16 mouse cellular contexts compared by ENCODE assay signal in the genomic region with DNA sequence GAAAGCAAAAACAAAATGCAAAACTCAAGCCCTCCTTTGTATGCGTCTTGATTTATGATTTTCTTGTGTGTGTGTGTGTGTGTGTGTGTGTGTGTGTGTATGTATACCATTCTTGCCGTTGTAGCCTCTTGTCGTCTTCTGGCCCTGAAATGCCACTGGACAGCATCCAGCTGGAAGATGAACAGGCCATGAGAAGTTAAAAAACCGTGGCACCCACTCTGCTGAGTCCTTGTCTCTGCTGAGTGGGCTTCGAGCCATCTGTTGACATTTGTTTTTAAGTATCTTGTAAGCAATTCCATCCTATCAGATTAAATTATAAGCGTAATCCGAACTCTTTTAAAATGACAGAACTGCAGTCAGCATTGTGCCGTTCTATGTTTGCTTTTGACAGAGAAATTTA. TPM values are rescaled to one million over a fixed set of nuclear protein-coding genes. Genes with fewer than 3 reads are reported as not detected.
A peak's percentile ranks its signal among the peaks of the same experiment; 100 is the strongest.
DNase-seq lines count a peak whose midpoint lies in the region; ATAC-seq and TF ChIP-seq lines count a peak whose summit lies in the region.
"Had no signal": no experiment of that assay in that cellular context is flagged by ENCODE, and none has a peak within 500 bp of the region (broad histone marks: within the 10 kb centered on the region; RNA-seq: fewer than 3 reads in every experiment).

No protein-coding gene starts in this region.

- H3K4me2 ChIP-seq in midbrain, postnatal 0 days (ENCODE audit: low read depth, low read length, poor library complexity, severe bottlenecking): no peak overlapping the region
- no peak overlapping the region for H3K4me2 ChIP-seq in midbrain, embryonic 15.5 days
- H3K4me2 ChIP-seq: heart, embryonic 15.5 days; liver, embryonic 11.5 days; midbrain, embryonic 11.5 days had no signal

- peak overlapping the region; percentile 87 for H3K27ac ChIP-seq in layer of hippocampus, adult 2 months
- H3K27ac ChIP-seq in midbrain, postnatal 0 days (ENCODE audit: low read depth, low read length): no peak overlapping the region
- H3K27ac ChIP-seq in midbrain, embryonic 15.5 days: no peak overlapping the region
- H3K27ac ChIP-seq: heart, embryonic 15.5 days; macrophage had no signal

- no peak for ATAC-seq in midbrain, postnatal 0 days (ENCODE audit: low FRiP score)
- no peak for ATAC-seq in midbrain, embryonic 15.5 days (replicated peaks)
- ATAC-seq: forebrain, embryonic 16.5 days had no signal

- WGBS in midbrain, postnatal 0 days: 60% methylated on average over 8 of the region's 8 CpGs
- WGBS in midbrain, embryonic 15.5 days: 60% methylated on average over 8 of the region's 8 CpGs

- H3K9me3 ChIP-seq in midbrain, postnatal 0 days (ENCODE audit: low read length): no peaks in the 10 kb centered on the region
- no peaks in the 10 kb centered on the region for H3K9me3 ChIP-seq in midbrain, embryonic 15.5 days
- H3K9me3 ChIP-seq: heart, embryonic 15.5 days had no signal

- no peaks in the 10 kb centered on the region for H3K27me3 ChIP-seq in midbrain, postnatal 0 days (ENCODE audit: insufficient read depth, low read length)
- H3K27me3 ChIP-seq in midbrain, embryonic 15.5 days (replicated peaks): no peaks in the 10 kb centered on the region
- H3K27me3 ChIP-seq: heart, embryonic 15.5 days had no signal

- peaks cover 18% of the 10 kb centered on the region for H3K4me1 ChIP-seq in midbrain, postnatal 0 days (ENCODE audit: insufficient read depth, low read length)
- peaks cover 52% of the 10 kb centered on the region for H3K4me1 ChIP-seq in midbrain, embryonic 15.5 days

- H3K9ac ChIP-seq in midbrain, postnatal 0 days (replicated peaks; ENCODE audit: low read length, poor library complexity, severe bottlenecking): no peak overlapping the region
- H3K9ac ChIP-seq in midbrain, embryonic 15.5 days: no peak overlapping the region
- H3K9ac ChIP-seq: heart, embryonic 15.5 days had no signal

- peak overlapping the region; percentile 29; the same call in 1 of the 2 replicates for H3K4me3 ChIP-seq in layer of hippocampus, adult 2 months
- H3K4me3 ChIP-seq in midbrain, postnatal 0 days (ENCODE audit: low read depth, low read length): no peak overlapping the region
- no peak overlapping the region for H3K4me3 ChIP-seq in midbrain, embryonic 15.5 days
- H3K4me3 ChIP-seq: heart, embryonic 15.5 days had no signal

- TF ChIP-seq CTCF in layer of hippocampus, adult 2 months (conservative IDR thresholded peaks at IDR 0.05): no peak
- TF ChIP-seq CTCF in midbrain, postnatal 0 days (IDR thresholded peaks at IDR 0.05): no peak

- DNase-seq in cerebellum, postnatal 10 days: peak; percentile 79 to 88
- no peak for DNase-seq in cerebellum, adult 8-10 months
- DNase-seq in layer of hippocampus, adult 2 months (ENCODE audit: low spot score in 2 of 2): no peak
- no peak for DNase-seq in layer of hippocampus, adult 8-10 months (ENCODE audit: low spot score in 2 of 2)
- peak; percentile 62 for DNase-seq in midbrain, postnatal 0 days (ENCODE audit: low spot score)
- peak; percentile 48 to 66 for DNase-seq in cerebellum, postnatal 25 days
- DNase-seq: heart, adult 18-20 months; kidney, postnatal 4 days; right cerebral cortex, postnatal 4 days; thymus, postnatal 14 days had no signal

- no peaks in the 10 kb centered on the region for H3K36me3 ChIP-seq in midbrain, postnatal 0 days (ENCODE audit: insufficient read depth, low read length)
- no peaks in the 10 kb centered on the region for H3K36me3 ChIP-seq in midbrain, embryonic 15.5 days (replicated peaks)
- H3K36me3 ChIP-seq: heart, embryonic 15.5 days had no signal

RNA-seq across cellular contexts. Expression of a gene that starts 8.5 kb away (rescaled TPM):
- 1,000 to 10,000 TPM; 1,343 to 1,371 TPM for total RNA-seq in layer of hippocampus, adult 2 months (2021)
- 1,000 to 10,000 TPM; 1,034 to 1,177 (median 1,140) TPM for total RNA-seq in layer of hippocampus, adult 8-10 months (2022)
- 159 and 180 TPM in 2 replicates for total RNA-seq in midbrain, postnatal 0 days (2014; rRNA removed)
- polyA plus RNA-seq in midbrain, postnatal 0 days (2015; fragmentation: Nextera tagmentation; extraction: Ambion mirVana): 161 and 184 TPM in 2 replicates
- 145 and 148 TPM in 2 replicates for polyA plus RNA-seq in midbrain, embryonic 15.5 days (2015; fragmentation: Nextera tagmentation; extraction: Ambion mirVana)

Comparison
In these comparisons a context has a peak if more than half of its experiments do, and no peak if none do; other contexts are left out.
1. DNase-seq: peak in cerebellum, postnatal 10 days (2 of 2), midbrain, postnatal 0 days (single experiment) and cerebellum, postnatal 25 days (2 of 2); none in cerebellum, adult 8-10 months (single experiment), layer of hippocampus, adult 2 months (0 of 2) and layer of hippocampus, adult 8-10 months (0 of 2).